12 mouse cellular contexts compared by ENCODE assay signal in genomic region chr5:32338339-32338738, GRCm38 (mm10).
DNase-seq lines count a peak whose midpoint lies in the region; ATAC-seq lines count a peak whose summit lies in the region.
"Had no signal": no experiment of that assay in that cellular context is flagged by ENCODE, and none has a peak within 500 bp of the region (broad histone marks: within the 10 kb centered on the region; RNA-seq: fewer than 3 reads in every experiment).

No protein-coding gene starts in this region.

- H3K4me1 ChIP-seq in limb, embryonic 15.5 days: peaks cover 16% of the 10 kb centered on the region
- peaks cover 20% of the 10 kb centered on the region for H3K4me1 ChIP-seq in limb, embryonic 10.5 days
- no peaks in the 10 kb centered on the region for H3K4me1 ChIP-seq in midbrain, embryonic 11.5 days (ENCODE audit: control insufficient read depth, insufficient read depth, low read length)
- H3K4me1 ChIP-seq: megakaryocyte, embryonic 14.5 days had no signal

- H3K27ac ChIP-seq in limb, embryonic 15.5 days: 0 out of 2 replicates have a peak overlapping the region, but pooled peaks have one; percentile 65
- no peak overlapping the region for H3K27ac ChIP-seq in limb, embryonic 10.5 days
- no peak overlapping the region for H3K27ac ChIP-seq in midbrain, embryonic 11.5 days (ENCODE audit: low read depth, low read length)
- H3K27ac ChIP-seq: kidney, embryonic 15.5 days; neural tube, embryonic 12.5 days had no signal

- peak; percentile 37 for DNase-seq in cerebellum, adult 9-11 months
- no peak for DNase-seq in cerebellum, postnatal 36 days
- DNase-seq in limb, embryonic 10.5 days (ENCODE audit: low spot score): no peak
- DNase-seq in NIH3T3 (ENCODE audit: low read depth): peak; percentile 33
- DNase-seq in lung, postnatal 36 days: peak; percentile 50
- DNase-seq in midbrain, embryonic 11.5 days (ENCODE audit: low spot score, missing footprints): no peak
- DNase-seq: gastrocnemius, postnatal 36 days had no signal

- H3K27me3 ChIP-seq in limb, embryonic 15.5 days: no peaks in the 10 kb centered on the region
- H3K27me3 ChIP-seq in limb, embryonic 10.5 days (ENCODE audit: low read depth, poor library complexity, severe bottlenecking): no peaks in the 10 kb centered on the region
- H3K27me3 ChIP-seq in midbrain, embryonic 11.5 days (ENCODE audit: control insufficient read depth, insufficient read depth, low read length): no peaks in the 10 kb centered on the region
- H3K27me3 ChIP-seq: kidney, embryonic 15.5 days; neural tube, embryonic 12.5 days had no signal

- H3K9me3 ChIP-seq in limb, embryonic 15.5 days: no peaks in the 10 kb centered on the region
- no peaks in the 10 kb centered on the region for H3K9me3 ChIP-seq in limb, embryonic 10.5 days (replicated peaks)
- H3K9me3 ChIP-seq in midbrain, embryonic 11.5 days (ENCODE audit: control insufficient read depth, low read length): no peaks in the 10 kb centered on the region
- H3K9me3 ChIP-seq: kidney, embryonic 15.5 days; megakaryocyte, embryonic 14.5 days; neural tube, embryonic 12.5 days had no signal

- ATAC-seq in limb, embryonic 15.5 days (ENCODE audit: insufficient number of reproducible peaks, low FRiP score, low TSS enrichment, low read depth): no peak
- no peak for ATAC-seq in inflammation-experienced regulatory T-cells, adult 6 months
- no peak for ATAC-seq in midbrain, embryonic 11.5 days (ENCODE audit: low FRiP score)

- no peak overlapping the region for H3K9ac ChIP-seq in limb, embryonic 15.5 days
- H3K9ac ChIP-seq in midbrain, embryonic 11.5 days (ENCODE audit: low read length): no peak overlapping the region
- H3K9ac ChIP-seq: kidney, embryonic 15.5 days; neural tube, embryonic 12.5 days had no signal

- H3K4me2 ChIP-seq in limb, embryonic 15.5 days: no peak overlapping the region
- H3K4me2 ChIP-seq in midbrain, embryonic 11.5 days: no peak overlapping the region
- H3K4me2 ChIP-seq: kidney, embryonic 15.5 days; neural tube, embryonic 12.5 days had no signal

- WGBS in limb, embryonic 15.5 days: 46% methylated on average over 2 of the region's 2 CpGs
- WGBS in limb, embryonic 10.5 days: 54% methylated on average over 2 of the region's 2 CpGs
- 65% methylated on average over 2 of the region's 2 CpGs for WGBS in midbrain, embryonic 11.5 days

- no peak overlapping the region for H3K4me3 ChIP-seq in limb, embryonic 15.5 days
- H3K4me3 ChIP-seq in limb, embryonic 10.5 days: no peak overlapping the region
- H3K4me3 ChIP-seq in midbrain, embryonic 11.5 days (ENCODE audit: low read depth, low read length): no peak overlapping the region
- H3K4me3 ChIP-seq: kidney, embryonic 15.5 days; megakaryocyte, embryonic 14.5 days; neural tube, embryonic 12.5 days had no signal

- no peaks in the 10 kb centered on the region for H3K36me3 ChIP-seq in limb, embryonic 15.5 days
- H3K36me3 ChIP-seq in limb, embryonic 10.5 days: no peaks in the 10 kb centered on the region
- no peaks in the 10 kb centered on the region for H3K36me3 ChIP-seq in midbrain, embryonic 11.5 days (ENCODE audit: control insufficient read depth, insufficient read depth, low read length)
- H3K36me3 ChIP-seq: kidney, embryonic 15.5 days; neural tube, embryonic 12.5 days had no signal

Comparison
In these comparisons a context has a peak if more than half of its experiments do, and no peak if none do; other contexts are left out.
1. DNase-seq: peak in cerebellum, adult 9-11 months (single experiment), NIH3T3 (single experiment) and lung, postnatal 36 days (single experiment); none in cerebellum, postnatal 36 days (0 of 2), limb, embryonic 10.5 days (single experiment) and midbrain, embryonic 11.5 days (single experiment).